Mouse (Mus musculus) ES-Bruce4 (cell line): ENCODE data around the gene Olfr625-ps1. TPM values are rescaled to one million over a fixed set of nuclear protein-coding genes. Genes with fewer than 3 reads are reported as not detected.
"Not testable (repeated sequence)": the region's sequence is repeated elsewhere in the genome, so short reads cannot be mapped to it uniquely, and the experiment has no call there.

Experiments
- H3K27ac ChIP-seq: 2 replicates; pipeline ENCODE4 v1.5.1; 2012; ENCODE audit warnings: low read length, inconsistent platforms; ENCODE audit not compliant: insufficient read depth
- H3K27me3 ChIP-seq: 2 replicates; pipeline ENCODE4 v1.6.1; 2012; ENCODE audit warnings: mild to moderate bottlenecking, low read length, inconsistent platforms; ENCODE audit not compliant: control insufficient read depth, poor library complexity, insufficient read depth, severe bottlenecking
- H3K36me3 ChIP-seq: 2 replicates; pipeline ENCODE4 v1.6.1; 2012; ENCODE audit warnings: inconsistent platforms, mild to moderate bottlenecking, low read length, moderate library complexity; ENCODE audit not compliant: control insufficient read depth, poor library complexity, insufficient read depth, severe bottlenecking
- H3K4me1 ChIP-seq: one replicate; pipeline ENCODE4 v1.8.1; 2011; ENCODE audit warnings: low read length; ENCODE audit not compliant: control insufficient read depth, insufficient read depth
- H3K4me3 ChIP-seq: 2 replicates; pipeline ENCODE4 v1.5.1; 2011; ENCODE audit warnings: low read depth, mild to moderate bottlenecking, low read length
- H3K9ac ChIP-seq: 2 replicates; pipeline ENCODE4 v1.6.1; 2012; ENCODE audit warnings: low read depth, mild to moderate bottlenecking, inconsistent platforms; ENCODE audit not compliant: poor library complexity, severe bottlenecking
- H3K9me3 ChIP-seq: replicated peaks from 2 replicates; pipeline ENCODE4 v1.6.1; 2012; ENCODE audit warnings: mild to moderate bottlenecking, low read length, inconsistent platforms; ENCODE audit not compliant: control insufficient read depth, poor library complexity, insufficient read depth, severe bottlenecking
- CTCF ChIP-seq: IDR thresholded peaks from one replicate; pipeline ENCODE4 v1.8.1; 2011; ENCODE audit warnings: low read depth, low read length
- EP300 ChIP-seq: IDR thresholded peaks from 2 replicates; pipeline ENCODE4 v1.6.1; 2011; ENCODE audit warnings: low read depth, low read length; ENCODE audit not compliant: insufficient read depth
- POLR2A ChIP-seq: IDR thresholded peaks from one replicate; pipeline ENCODE4 v1.8.1; 2011; ENCODE audit warnings: low read length; ENCODE audit not compliant: insufficient read depth
- polyA plus RNA-seq: library from polyadenylated mRNA; stranded (reverse); fragments of >200 nt; gene quantifications from 2 replicates; pipeline ENCODE4 v1.2.4, GENCODE M21; 2011; ENCODE audit warnings: low read depth; ENCODE audit not compliant: missing spikeins, insufficient read depth, insufficient read length

Gene Olfr625-ps1
- polyA plus RNA-seq, 1 experiment, result not detected

- Histone ChIP-seq H3K9ac (no peak overlapping the region), H3K4me1 (no peaks in the 10 kb centered on the region), H3K27me3 (no peaks in the 10 kb centered on the region), H3K36me3 (no peaks in the 10 kb centered on the region), H3K9me3 (no peaks in the 10 kb centered on the region), H3K4me3 (no peak overlapping the region), H3K27ac (no peak overlapping the region)
- TF ChIP-seq CTCF (peak; percentile 27), EP300 (no peak)
Measured at GRCm38 (mm10) chr7:103712024-103712423, 29.5 kb downstream of the Olfr625-ps1 start.

- no peaks in the 10 kb centered on the region for H3K27me3 ChIP-seq
- H3K36me3 ChIP-seq, result no peaks in the 10 kb centered on the region
- no peaks in the 10 kb centered on the region for H3K4me1 ChIP-seq
- H3K27ac ChIP-seq, result no peak within 1 kb of the TSS
- TF ChIP-seq EP300 (no peak), POLR2A (no peak), CTCF (no peak)
- H3K9me3 ChIP-seq, result no peaks in the 10 kb centered on the region
- no peak within 1 kb of the TSS for H3K9ac ChIP-seq
- H3K4me3 ChIP-seq, result no peak within 1 kb of the TSS
Measured at GRCm38 (mm10) chr7:103714371-103714770, 31.9 kb downstream of the Olfr625-ps1 start, which contains the start of gene Olfr243. TSS of gene Olfr243 (plus strand) at chr7:103714671.

- not testable (repeated sequence) for H3K9me3 ChIP-seq, H3K9ac ChIP-seq, H3K4me3 ChIP-seq, H3K4me1 ChIP-seq, H3K27me3 ChIP-seq, H3K27ac ChIP-seq, H3K36me3 ChIP-seq
Measured at GRCm38 (mm10) chr7:103716398-103716797, 33.9 kb downstream of the Olfr625-ps1 start.

GRCm38 (mm10) chr7:103730074-103730473 is 47.6 kb downstream of the Olfr625-ps1 start, which contains the start of gene Olfr628:
TSS of gene Olfr628 (plus strand) at chr7:103730374.
- Histone ChIP-seq H3K9ac (no peak within 1 kb of the TSS), H3K4me3 (no peak within 1 kb of the TSS), H3K36me3 (no peaks in the 10 kb centered on the region), H3K4me1 (no peaks in the 10 kb centered on the region), H3K27ac (no peak within 1 kb of the TSS), H3K27me3 (no peaks in the 10 kb centered on the region), H3K9me3 (no peaks in the 10 kb centered on the region)
- TF ChIP-seq EP300 (no peak), POLR2A (no peak), CTCF (no peak)

Other genes with a start within 250 kb of the Olfr625-ps1 start
- not detected in 2 replicates for gene Olfr605, start 237.3 kb upstream of the Olfr625-ps1 start, polyA plus RNA-seq
- gene Olfr606, start 233.7 kb upstream of the Olfr625-ps1 start, polyA plus RNA-seq, result not detected in 2 replicates
- 0.13 TPM in 1 of 2 replicates, not detected in the other for gene Olfr607, start 218.6 kb upstream of the Olfr625-ps1 start, polyA plus RNA-seq
- gene Olfr608, start 212.8 kb upstream of the Olfr625-ps1 start, polyA plus RNA-seq, result not detected in 2 replicates
- gene Olfr609, start 184.7 kb upstream of the Olfr625-ps1 start, polyA plus RNA-seq, result not detected in 2 replicates
- gene Olfr610, start 170.6 kb upstream of the Olfr625-ps1 start, polyA plus RNA-seq, result not detected in 2 replicates
- not detected in 2 replicates for gene Olfr611, start 161.9 kb upstream of the Olfr625-ps1 start, polyA plus RNA-seq
- not detected in 2 replicates for gene Olfr612, start 140.0 kb upstream of the Olfr625-ps1 start, polyA plus RNA-seq
- gene Olfr613, start 134.6 kb upstream of the Olfr625-ps1 start, polyA plus RNA-seq, result not detected in 2 replicates
- gene Olfr615, start 126.6 kb upstream of the Olfr625-ps1 start, polyA plus RNA-seq, result not detected in 2 replicates
- not detected in 2 replicates for gene Olfr616, start 113.6 kb upstream of the Olfr625-ps1 start, polyA plus RNA-seq
- gene Olfr617, start 109.7 kb upstream of the Olfr625-ps1 start, polyA plus RNA-seq, result not detected in 2 replicates
- gene Olfr618, start 92.6 kb upstream of the Olfr625-ps1 start, polyA plus RNA-seq, result not detected in 2 replicates
- not detected in 2 replicates for gene Olfr619, start 82.1 kb upstream of the Olfr625-ps1 start, polyA plus RNA-seq
- gene Olfr620, start 70.2 kb upstream of the Olfr625-ps1 start, polyA plus RNA-seq, result not detected in 2 replicates
- not detected in 2 replicates for gene Olfr622, start 40.0 kb upstream of the Olfr625-ps1 start, polyA plus RNA-seq
- gene Olfr623, start 19.0 kb upstream of the Olfr625-ps1 start, polyA plus RNA-seq, result not detected in 2 replicates
- 0.13 TPM in 1 of 2 replicates, not detected in the other for gene Olfr624, start 11.5 kb upstream of the Olfr625-ps1 start, polyA plus RNA-seq
- gene Olfr243, start 32.0 kb downstream of the Olfr625-ps1 start, polyA plus RNA-seq, result 0.16 TPM in 1 of 2 replicates, not detected in the other
- gene Olfr628, start 47.7 kb downstream of the Olfr625-ps1 start, polyA plus RNA-seq, result not detected in 2 replicates
- gene Olfr629, start 62.2 kb downstream of the Olfr625-ps1 start, polyA plus RNA-seq, result not detected in 2 replicates
- not detected in 2 replicates for gene Olfr630, start 74.6 kb downstream of the Olfr625-ps1 start, polyA plus RNA-seq
- not detected in 2 replicates for gene Olfr69, start 88.9 kb downstream of the Olfr625-ps1 start, polyA plus RNA-seq
- not detected in 2 replicates for gene Olfr68, start 97.0 kb downstream of the Olfr625-ps1 start, polyA plus RNA-seq
- gene Olfr67, start 109.1 kb downstream of the Olfr625-ps1 start, polyA plus RNA-seq, result not detected in 2 replicates
- 1.2 and 2.2 TPM in 2 replicates for gene Hbb-bt, start 131.3 kb downstream of the Olfr625-ps1 start, polyA plus RNA-seq
- gene Hbb-bs, start 145.4 kb downstream of the Olfr625-ps1 start, polyA plus RNA-seq, result 3.5 TPM in 1 of 2 replicates, not detected in the other
- not detected in 2 replicates for gene Hbb-bh2, start 157.8 kb downstream of the Olfr625-ps1 start, polyA plus RNA-seq
- gene Hbb-bh1, start 160.4 kb downstream of the Olfr625-ps1 start, polyA plus RNA-seq, result not detected in 2 replicates
- 1.4 TPM in 1 of 2 replicates, not detected in the other for gene Hbb-y, start 170.5 kb downstream of the Olfr625-ps1 start, polyA plus RNA-seq
- gene Olfr66, start 203.5 kb downstream of the Olfr625-ps1 start, polyA plus RNA-seq, result not detected in 2 replicates
- not detected in 2 replicates for gene Olfr64, start 211.8 kb downstream of the Olfr625-ps1 start, polyA plus RNA-seq
- gene Olfr65, start 220.8 kb downstream of the Olfr625-ps1 start, polyA plus RNA-seq, result not detected in 2 replicates
- gene Olfr631, start 246.1 kb downstream of the Olfr625-ps1 start, polyA plus RNA-seq, result not detected in 2 replicates